Mouse (Mus musculus): Measurements from ENCODE around the gene Idnk. TPM values are rescaled to one million over a fixed set of nuclear protein-coding genes. Genes with fewer than 3 reads are reported as not detected.

The Idnk gene
- polyA plus RNA-seq (2015; fragmentation: Nextera tagmentation; extraction: Ambion mirVana): 40.0 TPM in 2 replicates

- peak within 1 kb of the TSS; percentile 94 for H3K4me2 ChIP-seq
- H3K9ac ChIP-seq: peak within 1 kb of the TSS; percentile 61
- peaks cover 20% of the 10 kb centered on the region for H3K36me3 ChIP-seq
- H3K27me3 ChIP-seq (replicated peaks): no peaks in the 10 kb centered on the region
- peak; percentile 90 for ATAC-seq (ENCODE audit: insufficient read depth, low FRiP score, low read depth)
- peak within 1 kb of the TSS; percentile 90 for H3K4me3 ChIP-seq (replicated peaks)
- peak within 1 kb of the TSS; percentile 63 for H3K27ac ChIP-seq
- H3K4me1 ChIP-seq: peaks cover 3% of the 10 kb centered on the region; the same call in 1 of the 2 replicates
- H3K9me3 ChIP-seq: no peaks in the 10 kb centered on the region
- WGBS: 0% methylated on average over 30 of the region's 30 CpGs
Measured at GRCm38 (mm10) chr13:58157447-58158098, at the start of gene Idnk. Gene Idnk (plus strand): TSS chr13:58157649.

DNA sequence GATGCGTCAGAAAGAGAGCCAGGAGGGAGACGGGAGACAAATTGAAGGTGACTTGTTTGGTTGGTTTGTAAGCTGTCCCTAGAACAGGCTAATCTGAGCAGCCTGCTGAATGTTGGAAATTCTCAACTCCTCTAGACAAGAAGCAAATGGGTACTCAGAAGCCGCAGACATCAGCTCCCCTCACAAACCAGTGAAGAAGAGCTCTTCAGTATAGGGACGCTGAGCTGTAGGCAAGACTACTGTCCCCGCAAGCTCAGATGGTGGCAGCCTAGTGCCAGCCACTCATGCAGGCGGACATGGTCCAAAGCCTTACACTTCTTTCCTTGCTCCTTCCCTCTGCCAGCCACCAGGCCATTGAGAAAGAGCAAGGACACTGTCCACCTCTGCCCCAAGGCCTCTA, 46.1 kb upstream of the Idnk start:
- Histone ChIP-seq H3K9me3 (no peaks in the 10 kb centered on the region), H3K9ac (no peak overlapping the region), H3K27me3 (replicated peaks) (no peaks in the 10 kb centered on the region), H3K36me3 (no peaks in the 10 kb centered on the region), H3K4me2 (0 out of 2 replicates have a peak overlapping the region, but pooled peaks have one; percentile 84), H3K27ac (no peak overlapping the region), H3K4me3 (replicated peaks) (no peak overlapping the region), H3K4me1 (peaks cover 11% of the 10 kb centered on the region)
- ATAC-seq (ENCODE audit: insufficient read depth, low FRiP score, low read depth): no peak
- 94% methylated on average over 6 of the region's 6 CpGs for WGBS

DNA sequence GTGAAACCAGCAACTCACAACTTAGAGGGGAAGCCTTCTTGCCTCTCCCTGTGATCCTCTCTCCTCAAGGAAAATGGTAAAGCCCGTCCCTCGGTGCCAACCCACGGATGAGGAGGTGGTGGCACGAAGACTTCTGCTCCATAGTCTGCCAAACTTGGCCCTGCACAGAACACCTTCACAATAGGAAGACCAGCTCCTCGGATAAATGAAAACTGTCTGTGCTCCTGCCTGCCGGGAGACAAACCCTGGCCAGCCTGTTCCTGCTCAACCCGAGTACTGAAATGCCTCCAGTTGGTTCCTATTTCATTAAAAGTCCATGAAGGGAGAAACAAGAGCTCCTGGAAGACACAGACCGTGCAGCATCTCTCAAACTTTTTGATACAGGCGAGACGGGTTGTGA, 45.3 kb upstream of the Idnk start:
- H3K4me1 ChIP-seq: peaks cover 11% of the 10 kb centered on the region
- H3K4me2 ChIP-seq: peak overlapping the region; percentile 84
- peak overlapping the region; percentile 57 for H3K4me3 ChIP-seq (replicated peaks)
- no peak overlapping the region for H3K9ac ChIP-seq
- H3K27ac ChIP-seq: no peak overlapping the region
- 58% methylated on average over 10 of the region's 10 CpGs for WGBS
- no peak for ATAC-seq (ENCODE audit: insufficient read depth, low FRiP score, low read depth)
- no peaks in the 10 kb centered on the region for H3K36me3 ChIP-seq
- no peaks in the 10 kb centered on the region for H3K9me3 ChIP-seq
- H3K27me3 ChIP-seq (replicated peaks): no peaks in the 10 kb centered on the region

- H3K27ac ChIP-seq: 0 out of 2 replicates have a peak overlapping the region, but pooled peaks have one; percentile 71
- 12% methylated on average over 11 of the region's 11 CpGs for WGBS
- H3K4me2 ChIP-seq: peak overlapping the region; percentile 84
- peak overlapping the region; percentile 57 for H3K4me3 ChIP-seq (replicated peaks)
- no peak for ATAC-seq (ENCODE audit: insufficient read depth, low FRiP score, low read depth)
- peak overlapping the region; percentile 38; the same call in 1 of the 2 replicates for H3K9ac ChIP-seq
- H3K4me1 ChIP-seq: peaks cover 11% of the 10 kb centered on the region
- no peaks in the 10 kb centered on the region for H3K27me3 ChIP-seq (replicated peaks)
- no peaks in the 10 kb centered on the region for H3K9me3 ChIP-seq
- H3K36me3 ChIP-seq: no peaks in the 10 kb centered on the region
Measured at GRCm38 (mm10) chr13:58112601-58113041, 44.8 kb upstream of the Idnk start.

GRCm38 (mm10) chr13:58113061-58113900, 44.2 kb upstream of the Idnk start, which contains the start of gene Klhl3:
Gene Klhl3 (minus strand): TSS chr13:58113592.
- under 1% methylated on average over 35 of the region's 35 CpGs for WGBS
- Histone ChIP-seq H3K4me3 (replicated peaks) (peak within 1 kb of the TSS; percentile 57), H3K27ac (peak within 1 kb of the TSS; percentile 71), H3K9ac (peak within 1 kb of the TSS; percentile 38), H3K4me2 (peak within 1 kb of the TSS; percentile 84), H3K9me3 (no peaks in the 10 kb centered on the region), H3K36me3 (no peaks in the 10 kb centered on the region), H3K4me1 (peaks cover 11% of the 10 kb centered on the region), H3K27me3 (replicated peaks) (no peaks in the 10 kb centered on the region)
- peak; percentile 82 for ATAC-seq (ENCODE audit: insufficient read depth, low FRiP score, low read depth)

- Histone ChIP-seq H3K27ac (no peak overlapping the region), H3K27me3 (replicated peaks) (no peaks in the 10 kb centered on the region), H3K36me3 (no peaks in the 10 kb centered on the region), H3K4me2 (no peak overlapping the region), H3K9me3 (no peaks in the 10 kb centered on the region), H3K9ac (no peak overlapping the region), H3K4me1 (peaks cover 11% of the 10 kb centered on the region), H3K4me3 (replicated peaks) (no peak overlapping the region)
- 24% methylated on average over 13 of the region's 13 CpGs for WGBS
- ATAC-seq (ENCODE audit: insufficient read depth, low FRiP score, low read depth): no peak
Measured at GRCm38 (mm10) chr13:58115227-58115626, 42.2 kb upstream of the Idnk start.

DNA sequence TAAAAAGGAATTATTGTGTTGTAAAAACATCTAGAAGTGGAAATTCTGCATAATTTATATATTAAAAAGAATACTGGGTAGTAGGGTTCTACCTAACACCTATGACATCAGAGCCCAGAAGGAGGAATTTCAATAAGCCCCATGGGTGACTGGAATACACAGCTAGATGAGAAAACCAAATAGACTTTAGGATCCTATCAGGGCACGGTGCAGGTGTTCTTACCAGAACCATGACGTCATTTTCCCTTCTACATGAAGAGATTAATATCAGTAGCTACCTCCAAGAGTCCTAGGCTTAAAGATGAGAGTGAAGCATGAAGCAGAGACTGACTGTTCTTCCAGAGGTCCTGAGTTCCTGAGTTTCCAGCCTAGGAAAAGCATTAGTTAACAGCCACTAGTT, 40.6 kb upstream of the Idnk start:
- H3K36me3 ChIP-seq: no peaks in the 10 kb centered on the region
- ATAC-seq (ENCODE audit: insufficient read depth, low FRiP score, low read depth): no peak
- H3K4me2 ChIP-seq: no peak overlapping the region
- H3K4me3 ChIP-seq (replicated peaks): no peak overlapping the region
- H3K9ac ChIP-seq: no peak overlapping the region
- 80% methylated on average over 2 of the region's 2 CpGs for WGBS
- H3K27me3 ChIP-seq (replicated peaks): no peaks in the 10 kb centered on the region
- H3K9me3 ChIP-seq: no peaks in the 10 kb centered on the region
- no peak overlapping the region for H3K27ac ChIP-seq
- H3K4me1 ChIP-seq: peaks cover 11% of the 10 kb centered on the region

- ATAC-seq (ENCODE audit: insufficient read depth, low FRiP score, low read depth): no peak
- Histone ChIP-seq H3K36me3 (no peaks in the 10 kb centered on the region), H3K27me3 (replicated peaks) (no peaks in the 10 kb centered on the region), H3K4me2 (no peak overlapping the region), H3K9me3 (no peaks in the 10 kb centered on the region), H3K9ac (no peak overlapping the region), H3K4me3 (replicated peaks) (no peak overlapping the region), H3K4me1 (peaks cover 11% of the 10 kb centered on the region), H3K27ac (no peak overlapping the region)
- 60% methylated on average over 8 of the region's 8 CpGs for WGBS
Measured at GRCm38 (mm10) chr13:58117318-58118017, 40.0 kb upstream of the Idnk start.

DNA sequence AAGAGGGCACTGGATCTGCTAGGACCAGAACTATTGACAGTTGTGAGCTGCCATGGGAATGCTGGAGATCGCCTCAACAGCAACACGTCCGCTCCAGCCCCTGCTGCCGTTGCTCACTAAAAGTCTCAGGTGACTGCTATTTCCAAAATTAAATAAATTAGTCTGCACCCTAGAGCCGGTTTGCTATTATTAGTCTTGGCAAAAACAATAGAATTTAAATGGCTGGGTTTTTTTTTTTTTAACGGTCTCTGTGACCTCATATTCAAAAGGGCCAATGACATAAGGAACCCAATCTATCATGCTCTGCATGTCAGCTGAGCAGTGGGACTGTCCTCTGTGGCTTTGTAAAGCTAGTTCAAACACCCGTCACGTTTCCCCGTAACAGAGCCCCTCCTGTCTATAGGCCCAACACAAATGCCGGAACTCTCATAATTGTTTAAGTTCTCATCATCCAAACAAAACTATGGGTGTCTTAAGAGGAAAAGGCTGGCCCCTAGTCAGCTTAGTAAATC, 34.6 kb upstream of the Idnk start:
- H3K36me3 ChIP-seq: no peaks in the 10 kb centered on the region
- H3K27ac ChIP-seq: peak overlapping the region; percentile 18; the same call in 1 of the 2 replicates
- H3K4me2 ChIP-seq: no peak overlapping the region
- H3K4me1 ChIP-seq: peaks cover 10% of the 10 kb centered on the region; the same call in 1 of the 2 replicates
- H3K9ac ChIP-seq: no peak overlapping the region
- no peaks in the 10 kb centered on the region for H3K9me3 ChIP-seq
- WGBS: 43% methylated on average over 10 of the region's 10 CpGs
- ATAC-seq (ENCODE audit: insufficient read depth, low FRiP score, low read depth): no peak
- no peaks in the 10 kb centered on the region for H3K27me3 ChIP-seq (replicated peaks)
- no peak overlapping the region for H3K4me3 ChIP-seq (replicated peaks)

DNA sequence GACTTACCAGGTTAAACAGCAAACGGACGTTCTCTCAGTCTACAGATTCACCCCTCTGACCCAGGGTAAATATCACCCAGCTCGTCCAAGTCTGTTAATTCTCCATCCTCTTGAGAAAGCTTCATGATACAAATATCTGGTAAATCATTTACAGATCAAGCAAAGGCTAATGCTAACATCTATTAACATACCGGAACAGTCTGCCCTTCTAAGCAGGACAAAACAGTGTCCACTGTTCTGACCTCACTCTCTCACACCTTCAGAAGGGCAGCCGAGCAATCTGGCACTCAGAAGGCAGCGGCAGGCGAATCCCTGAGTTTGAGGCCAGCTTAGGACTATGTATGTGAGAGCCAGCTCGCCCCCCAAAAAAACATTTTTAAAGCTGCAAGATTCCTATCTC, 34.1 kb upstream of the Idnk start:
- no peak overlapping the region for H3K9ac ChIP-seq
- 38% methylated on average over 8 of the region's 8 CpGs for WGBS
- ATAC-seq (ENCODE audit: insufficient read depth, low FRiP score, low read depth): peak; percentile 36; the same call in 1 of the 2 replicates

GRCm38 (mm10) chr13:58124278-58124677, 33.2 kb upstream of the Idnk start:
- peaks cover 10% of the 10 kb centered on the region; the same call in 1 of the 2 replicates for H3K4me1 ChIP-seq
- whole genome bisulfite sequencing: 68% methylated on average over 3 of the region's 3 CpGs
- H3K36me3 ChIP-seq: no peaks in the 10 kb centered on the region
- no peaks in the 10 kb centered on the region for H3K27me3 ChIP-seq (replicated peaks)
- H3K9me3 ChIP-seq: no peaks in the 10 kb centered on the region
- no peak overlapping the region for H3K9ac ChIP-seq
- H3K4me3 ChIP-seq (replicated peaks): no peak overlapping the region
- no peak for ATAC-seq (ENCODE audit: insufficient read depth, low FRiP score, low read depth)
- no peak overlapping the region for H3K27ac ChIP-seq
- no peak overlapping the region for H3K4me2 ChIP-seq

More for the DNA sequence above, 34.1 kb upstream of the Idnk start:
- Histone ChIP-seq H3K36me3 (no peaks in the 10 kb centered on the region), H3K27ac (peak overlapping the region; percentile 18; the same call in 1 of the 2 replicates), H3K9me3 (no peaks in the 10 kb centered on the region), H3K27me3 (replicated peaks) (no peaks in the 10 kb centered on the region), H3K4me3 (replicated peaks) (no peak overlapping the region), H3K4me1 (peaks cover 10% of the 10 kb centered on the region; the same call in 1 of the 2 replicates), H3K4me2 (no peak overlapping the region)
